Mouse (Mus musculus) forebrain, postnatal 0 days (tissue): ENCODE measurements around the gene Slc25a1. TPM values are rescaled to one million over a fixed set of nuclear protein-coding genes. Genes with fewer than 3 reads are reported as not detected.
A peak's percentile ranks its signal among the peaks of the same experiment; 100 is the strongest.

ENCODE experiments used
- ATAC-seq: fragments of 200-750 bp; cut with Nextera tagmentation; 2 replicates; pipeline ENCODE4 v1.8.0; 2017; ENCODE audit warnings: mild to moderate bottlenecking, moderate library complexity
- DNase-seq: peaks from one replicate; pipeline ENCODE4 v3.0.0-alpha.2; 2015
- H3K27ac ChIP-seq: fragments of 300-500 bp; sonication (generic); 2 replicates; pipeline ENCODE4 v1.5.1; 2014; ENCODE audit warnings: low read depth, mild to moderate bottlenecking, antibody characterized with exemption, low read length, moderate library complexity, mixed read lengths
- H3K27me3 ChIP-seq: fragments of 300-500 bp; sonication (generic); 2 replicates; pipeline ENCODE4 v1.6.1; 2014; ENCODE audit warnings: mild to moderate bottlenecking, low read length, mixed read lengths; ENCODE audit not compliant: insufficient read depth
- H3K36me3 ChIP-seq: fragments of 300-500 bp; sonication (generic); 2 replicates; pipeline ENCODE4 v1.6.1; 2014; ENCODE audit warnings: mild to moderate bottlenecking, moderate library complexity; ENCODE audit not compliant: insufficient read depth
- H3K4me1 ChIP-seq: fragments of 300-500 bp; sonication (generic); 2 replicates; pipeline ENCODE4 v1.6.1; 2014; ENCODE audit warnings: antibody characterized with exemption; ENCODE audit not compliant: insufficient read depth
- H3K4me2 ChIP-seq: fragments of 300-500 bp; sonication (generic); 2 replicates; pipeline ENCODE4 v1.6.1; 2014; ENCODE audit warnings: low read depth, mild to moderate bottlenecking, moderate library complexity
- H3K4me3 ChIP-seq: fragments of 300-500 bp; sonication (generic); 2 replicates; pipeline ENCODE4 v1.5.1; 2014; ENCODE audit warnings: low read depth, low read length, mixed read lengths
- H3K9ac ChIP-seq: fragments of 300-500 bp; sonication (generic); 2 replicates; pipeline ENCODE4 v1.6.1; 2014; ENCODE audit warnings: mild to moderate bottlenecking
- H3K9me3 ChIP-seq: fragments of 300-500 bp; sonication (generic); 2 replicates; pipeline ENCODE4 v1.6.1; 2016; ENCODE audit warnings: low read length
- CTCF ChIP-seq: sonication (generic); IDR thresholded peaks from 2 replicates; pipeline ENCODE4 v1.5.1; 2016; ENCODE audit warnings: antibody characterized with exemption, control low read depth, low read depth
- WGBS: fragments of 180-500 bp; shearing (Covaris S2); extraction: QIAGEN DNeasy Blood & Tissue Kit; methylation state at CpG from one replicate; pipeline ENCODE4 v1.1.7; 2014; 5-methylcytosine and 5-hydroxymethylcytosine counted together
- polyA plus RNA-seq: library from polyadenylated mRNA; unstranded; fragments of >200 nt; fragmentation: Nextera tagmentation; extraction: Ambion mirVana; gene quantifications from 2 replicates; pipeline ENCODE4 v1.2.1, GENCODE M21; 2015
- total RNA-seq: library from RNA; depleted of rRNA; stranded (reverse); fragments of >200 nt; gene quantifications from 2 replicates; pipeline ENCODE4 v1.2.3, GENCODE M21; 2014

Slc25a1 gene
- total and polyA plus RNA-seq, 2 experiments from 2014 or later, result 146 to 158 TPM

- no peak overlapping the region for H3K9ac ChIP-seq
Measured at GRCm38 (mm10) chr16:17945081-17945831, 17.2 kb upstream of the Slc25a1 start.

DNA sequence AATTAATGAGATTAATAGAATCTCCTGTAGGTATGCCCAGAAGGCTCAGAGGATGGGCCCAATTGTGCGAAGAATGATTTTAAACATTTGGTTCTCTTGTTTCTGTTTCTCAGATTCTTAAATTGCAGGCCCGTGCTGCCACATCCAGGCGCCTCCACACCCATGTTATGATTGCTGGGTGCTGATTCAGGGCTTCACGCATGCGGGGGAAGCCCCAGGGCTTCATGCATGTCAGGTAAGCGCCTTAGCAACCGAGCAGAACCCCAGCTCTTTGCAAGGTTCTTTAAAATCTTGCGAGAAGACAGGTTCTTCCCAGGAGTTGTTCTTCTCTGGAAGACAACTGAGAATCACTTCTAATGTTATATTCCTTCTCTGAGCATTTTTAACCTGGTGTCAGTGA, 15.4 kb upstream of the Slc25a1 start:
- H3K9ac ChIP-seq, result no peak overlapping the region
- DNase-seq, result no peak
- no peak overlapping the region for H3K4me2 ChIP-seq
- H3K36me3 ChIP-seq, result no peaks in the 10 kb centered on the region
- H3K4me3 ChIP-seq, result no peak overlapping the region
- no peaks in the 10 kb centered on the region for H3K9me3 ChIP-seq
- no peak for ATAC-seq
- WGBS, result 71% methylated on average over 8 of the region's 8 CpGs
- no peaks in the 10 kb centered on the region for H3K27me3 ChIP-seq
- no peak for TF ChIP-seq CTCF
- H3K4me1 ChIP-seq, result no peaks in the 10 kb centered on the region
- no peak overlapping the region for H3K27ac ChIP-seq

More at GRCm38 (mm10) chr16:17945081-17945831, 17.2 kb upstream of the Slc25a1 start:
- 59% methylated on average over 7 of the region's 7 CpGs for WGBS
- Histone ChIP-seq H3K27me3 (no peaks in the 10 kb centered on the region), H3K4me3 (no peak overlapping the region), H3K27ac (no peak overlapping the region), H3K9me3 (no peaks in the 10 kb centered on the region), H3K36me3 (no peaks in the 10 kb centered on the region), H3K4me1 (no peaks in the 10 kb centered on the region), H3K4me2 (no peak overlapping the region)
- DNase-seq (no peak), ATAC-seq (no peak; the same call in 1 of the 2 replicates)
- no peak for TF ChIP-seq CTCF

DNA sequence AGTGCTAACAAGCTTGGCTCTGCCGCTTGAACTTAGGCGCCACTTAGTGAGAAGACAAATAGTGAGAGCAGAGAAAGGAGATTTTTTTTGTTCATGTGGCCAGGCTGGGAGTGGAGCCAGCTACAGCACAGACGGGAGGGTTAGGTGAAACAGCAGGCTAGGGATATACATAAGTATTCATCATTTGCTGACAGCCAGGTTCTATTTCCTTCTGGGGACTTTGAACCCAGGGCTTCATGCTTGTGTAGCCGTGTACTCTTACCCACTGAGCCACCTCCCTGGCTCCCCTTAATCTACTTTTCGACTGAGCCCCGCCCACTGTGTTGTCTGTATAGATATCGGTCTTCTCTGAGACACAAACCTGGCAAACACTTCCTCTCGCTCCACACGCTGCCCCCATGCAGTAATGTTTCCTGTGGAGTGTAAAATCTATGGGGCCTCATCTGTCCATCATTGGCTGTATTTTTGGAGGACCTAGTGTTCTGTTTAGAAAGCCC, 11.3 kb upstream of the Slc25a1 start:
- Histone ChIP-seq H3K27me3 (no peaks in the 10 kb centered on the region), H3K27ac (no peak overlapping the region), H3K4me1 (no peaks in the 10 kb centered on the region), H3K36me3 (no peaks in the 10 kb centered on the region), H3K4me3 (no peak overlapping the region), H3K4me2 (no peak overlapping the region), H3K9ac (no peak overlapping the region), H3K9me3 (no peaks in the 10 kb centered on the region)
- no peak for ATAC-seq
- no peak for TF ChIP-seq CTCF
- DNase-seq, result no peak
- 36% methylated on average over 9 of the region's 9 CpGs for WGBS

GRCm38 (mm10) chr16:17938821-17939220, 10.8 kb upstream of the Slc25a1 start:
- Histone ChIP-seq H3K9me3 (no peaks in the 10 kb centered on the region), H3K4me3 (no peak overlapping the region), H3K4me2 (no peak overlapping the region), H3K4me1 (no peaks in the 10 kb centered on the region), H3K36me3 (no peaks in the 10 kb centered on the region), H3K27ac (no peak overlapping the region), H3K27me3 (no peaks in the 10 kb centered on the region), H3K9ac (no peak overlapping the region)
- DNase-seq (no peak), ATAC-seq (peak; percentile 62)
- peak; percentile 57 for TF ChIP-seq CTCF
- WGBS, result 10% methylated on average over 7 of the region's 7 CpGs

DNA sequence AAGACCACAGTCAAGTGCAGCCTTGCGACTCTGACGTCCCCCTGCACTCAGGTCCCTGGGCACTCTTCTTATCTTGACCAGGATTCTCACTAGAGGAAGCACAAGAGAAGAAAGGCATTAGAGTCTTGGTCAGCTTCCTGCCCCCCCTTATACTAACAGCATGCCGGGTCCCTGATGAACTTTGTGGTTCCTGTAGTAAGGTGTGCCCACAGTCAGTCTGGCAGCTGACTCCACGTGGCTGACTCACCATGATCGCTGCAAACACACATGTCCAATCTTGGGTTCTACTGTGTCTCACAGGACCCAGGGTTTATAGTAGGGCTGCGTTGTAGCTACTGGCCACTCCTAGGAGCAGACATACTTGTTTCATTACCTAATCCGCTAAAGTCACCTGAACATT, 10.2 kb upstream of the Slc25a1 start:
- Histone ChIP-seq H3K9ac (no peak overlapping the region), H3K4me3 (no peak overlapping the region), H3K27ac (no peak overlapping the region), H3K4me2 (no peak overlapping the region), H3K9me3 (no peaks in the 10 kb centered on the region), H3K36me3 (no peaks in the 10 kb centered on the region), H3K27me3 (no peaks in the 10 kb centered on the region), H3K4me1 (no peaks in the 10 kb centered on the region)
- 87% methylated on average over 7 of the region's 7 CpGs for WGBS
- no peak for TF ChIP-seq CTCF
- no peak for ATAC-seq
- DNase-seq, result no peak

DNA sequence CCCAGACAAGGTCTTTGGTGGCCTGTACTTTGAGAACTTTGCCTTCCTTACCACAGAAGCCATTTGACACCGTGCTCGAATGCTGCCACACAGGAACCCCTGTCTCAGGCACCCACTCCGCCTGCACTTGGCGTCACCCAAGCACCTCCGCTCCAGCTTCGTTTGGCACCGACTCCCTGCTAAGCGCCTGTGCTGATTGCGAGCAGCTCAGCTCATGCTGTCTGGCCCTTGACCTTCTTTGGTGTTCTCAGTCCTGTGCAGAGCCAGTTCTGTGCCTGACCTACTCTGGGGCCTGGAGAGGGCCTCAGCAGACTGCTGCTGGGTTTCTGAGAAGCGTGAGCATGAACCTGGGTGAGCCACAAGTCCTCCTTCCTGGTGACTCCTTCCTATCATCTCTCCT, 8.8 kb upstream of the Slc25a1 start:
- Histone ChIP-seq H3K36me3 (no peaks in the 10 kb centered on the region), H3K4me2 (no peak overlapping the region), H3K9ac (no peak overlapping the region), H3K9me3 (no peaks in the 10 kb centered on the region), H3K4me1 (no peaks in the 10 kb centered on the region), H3K4me3 (no peak overlapping the region), H3K27me3 (no peaks in the 10 kb centered on the region), H3K27ac (no peak overlapping the region)
- DNase-seq, result no peak
- no peak for ATAC-seq
- 83% methylated on average over 10 of the region's 10 CpGs for WGBS
- no peak for TF ChIP-seq CTCF

DNA sequence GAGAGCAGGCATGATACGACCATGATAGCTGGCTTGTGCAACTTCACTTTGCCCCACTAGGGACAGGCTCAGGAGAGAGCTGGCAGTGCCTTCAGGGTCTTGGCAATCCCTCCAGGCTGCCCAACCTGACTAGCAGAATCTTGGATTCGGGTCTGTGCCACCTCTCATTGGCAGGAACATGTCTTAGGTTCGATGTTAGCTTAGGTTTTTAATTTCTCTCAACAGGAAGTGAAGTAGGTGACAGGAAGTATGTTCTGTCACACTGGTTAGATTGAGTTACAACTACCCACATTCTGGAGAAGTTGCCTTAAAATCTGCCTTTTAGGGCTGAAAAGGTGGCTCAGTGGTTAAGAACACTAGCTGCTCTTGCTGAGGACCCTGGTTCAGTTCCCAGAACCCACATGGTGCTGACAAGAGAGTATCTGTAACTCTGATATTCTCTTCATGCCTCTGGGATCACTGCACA, 6.5 kb upstream of the Slc25a1 start:
- no peak overlapping the region for H3K27ac ChIP-seq
- no peak overlapping the region for H3K9ac ChIP-seq
- no peaks in the 10 kb centered on the region for H3K36me3 ChIP-seq
- no peak overlapping the region for H3K4me3 ChIP-seq
- 64% methylated on average over 3 of the region's 3 CpGs for WGBS
- ATAC-seq (no peak), DNase-seq (no peak)
- peak; percentile 11; the same call in 1 of the 2 replicates for TF ChIP-seq CTCF
- H3K4me2 ChIP-seq, result no peak overlapping the region
- no peaks in the 10 kb centered on the region for H3K4me1 ChIP-seq
- no peaks in the 10 kb centered on the region for H3K27me3 ChIP-seq
- no peaks in the 10 kb centered on the region for H3K9me3 ChIP-seq
